Mouse (Mus musculus) small intestine, adult 2 months (tissue): ENCODE data around the gene Itprip.

ENCODE experiments used
- CTCF ChIP-seq: fragments of 200-500 bp; IDR thresholded peaks from 2 replicates; pipeline ENCODE4 v1.5.1; 2012; ENCODE audit warnings: low read depth, mild to moderate bottlenecking, control low read depth, inconsistent platforms, low read length, moderate library complexity, mixed read lengths; ENCODE audit not compliant: insufficient replicate concordance, insufficient read length; ENCODE audit errors: extremely low read depth
- POLR2A ChIP-seq: fragments of 200-500 bp; IDR thresholded peaks from 2 replicates; pipeline ENCODE4 v1.6.1; 2012; ENCODE audit warnings: low read depth, mild to moderate bottlenecking, control low read depth, inconsistent platforms, low read length, moderate library complexity

DNA sequence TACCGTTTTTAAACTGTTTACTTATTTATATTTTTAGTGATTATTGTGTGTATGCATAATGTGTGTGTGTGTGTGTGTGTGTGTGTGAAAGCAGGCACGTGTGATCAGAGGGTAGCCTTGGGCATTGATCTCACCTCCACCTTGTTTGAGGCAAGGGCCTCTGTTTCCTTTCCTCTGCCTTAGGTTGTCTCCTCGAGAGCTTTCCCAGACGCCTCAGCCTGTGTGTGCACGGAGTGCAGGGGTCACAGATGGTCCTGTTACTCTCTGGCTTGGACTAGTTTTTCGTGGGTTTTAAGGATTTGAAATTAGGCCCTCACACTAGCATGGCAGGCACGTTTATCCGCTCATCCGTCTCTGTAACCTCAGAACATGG is 36.2 kb downstream of the Itprip start:
- no peak for TF ChIP-seq CTCF
- no peak for TF ChIP-seq POLR2A
